Mouse (Mus musculus): ENCODE results near the gene Ylpm1.

Gene Ylpm1

GRCm38 (mm10) chr12:85007021-85007420 lies 10.9 kb downstream of the Ylpm1 start:
- DNase-seq (ENCODE audit: extremely low spot score, low spot score) = no peak

GRCm38 (mm10) chr12:85009776-85010175 lies 13.7 kb downstream of the Ylpm1 start:
- DNase-seq (ENCODE audit: extremely low spot score, low spot score) = no peak

GRCm38 (mm10) chr12:85010541-85010940 lies 14.4 kb downstream of the Ylpm1 start:
- DNase-seq (ENCODE audit: extremely low spot score, low spot score) = no peak

GRCm38 (mm10) chr12:85012185-85012584 lies 16.1 kb downstream of the Ylpm1 start:
- DNase-seq (ENCODE audit: extremely low spot score, low spot score) = no peak

- DNase-seq (ENCODE audit: extremely low spot score, low spot score) = no peak
These were observed 25.9 kb downstream of the Ylpm1 start for GRCm38 (mm10) chr12:85022071-85022470.

GRCm38 (mm10) chr12:85032710-85033109 lies 36.6 kb downstream of the Ylpm1 start:
- DNase-seq (ENCODE audit: extremely low spot score, low spot score) = no peak

- no peak for DNase-seq (ENCODE audit: extremely low spot score, low spot score)
These were observed 55.1 kb downstream of the Ylpm1 start for GRCm38 (mm10) chr12:85051218-85051617.

- no peak for DNase-seq (ENCODE audit: extremely low spot score, low spot score)
These were observed 74.9 kb downstream of the Ylpm1 start for GRCm38 (mm10) chr12:85071043-85071442.

GRCm38 (mm10) chr12:85077100-85077499 lies 81.0 kb downstream of the Ylpm1 start:
- no peak for DNase-seq (ENCODE audit: extremely low spot score, low spot score)

GRCm38 (mm10) chr12:85084257-85084656 lies 88.1 kb downstream of the Ylpm1 start:
- DNase-seq (ENCODE audit: extremely low spot score, low spot score) = no peak

- no peak for DNase-seq (ENCODE audit: extremely low spot score, low spot score)
These were observed 88.8 kb downstream of the Ylpm1 start for GRCm38 (mm10) chr12:85084941-85085340.

GRCm38 (mm10) chr12:85087845-85088244 lies 91.7 kb downstream of the Ylpm1 start:
- DNase-seq (ENCODE audit: extremely low spot score, low spot score) = no peak

GRCm38 (mm10) chr12:85091190-85091589 lies 95.1 kb downstream of the Ylpm1 start:
- DNase-seq (ENCODE audit: extremely low spot score, low spot score) = no peak

GRCm38 (mm10) chr12:85092214-85092613 lies 96.1 kb downstream of the Ylpm1 start:
- peak; percentile 53 for DNase-seq (ENCODE audit: extremely low spot score, low spot score)

GRCm38 (mm10) chr12:85094010-85094409 lies 97.9 kb downstream of the Ylpm1 start:
- DNase-seq (ENCODE audit: extremely low spot score, low spot score) = no peak

GRCm38 (mm10) chr12:85094706-85095105 lies 98.6 kb downstream of the Ylpm1 start:
- no peak for DNase-seq (ENCODE audit: extremely low spot score, low spot score)

- no peak for DNase-seq (ENCODE audit: extremely low spot score, low spot score)
These were observed 99.0 kb downstream of the Ylpm1 start for GRCm38 (mm10) chr12:85095146-85095545.

GRCm38 (mm10) chr12:85095859-85096258 lies 99.7 kb downstream of the Ylpm1 start:
- no peak for DNase-seq (ENCODE audit: extremely low spot score, low spot score)

- DNase-seq (ENCODE audit: extremely low spot score, low spot score) = no peak
These were observed 104.9 kb downstream of the Ylpm1 start for GRCm38 (mm10) chr12:85101001-85101400.

- DNase-seq (ENCODE audit: extremely low spot score, low spot score) = no peak
These were observed 105.5 kb downstream of the Ylpm1 start for GRCm38 (mm10) chr12:85101521-85102106.

GRCm38 (mm10) chr12:85103096-85103495 lies 107.0 kb downstream of the Ylpm1 start:
- DNase-seq (ENCODE audit: extremely low spot score, low spot score) = no peak

- no peak for DNase-seq (ENCODE audit: extremely low spot score, low spot score)
These were observed 108.7 kb downstream of the Ylpm1 start for GRCm38 (mm10) chr12:85104789-85105188.

GRCm38 (mm10) chr12:85106292-85106691 lies 110.2 kb downstream of the Ylpm1 start:
- DNase-seq (ENCODE audit: extremely low spot score, low spot score) = peak; percentile 36

GRCm38 (mm10) chr12:85108643-85109042 lies 112.5 kb downstream of the Ylpm1 start:
- no peak for DNase-seq (ENCODE audit: extremely low spot score, low spot score)
